Mouse (Mus musculus): ENCODE data around the gene Mycbpap.

Mycbpap gene

GRCm38 (mm10) chr11:94533171-94533570, 11.6 kb upstream of the Mycbpap start:
- DNase-seq (ENCODE audit: low read depth, low spot score) = no peak

GRCm38 (mm10) chr11:94528879-94529278, 7.3 kb upstream of the Mycbpap start:
- DNase-seq (ENCODE audit: low read depth, low spot score) = no peak

GRCm38 (mm10) chr11:94526171-94526879, 4.8 kb upstream of the Mycbpap start:
- no peak for DNase-seq (ENCODE audit: low read depth, low spot score)

GRCm38 (mm10) chr11:94513452-94513851, 8.1 kb downstream of the Mycbpap start:
- no peak for DNase-seq (ENCODE audit: low read depth, low spot score)

GRCm38 (mm10) chr11:94508976-94509375, 12.6 kb downstream of the Mycbpap start:
- DNase-seq (ENCODE audit: low read depth, low spot score) = no peak

- DNase-seq (ENCODE audit: low read depth, low spot score) = no peak
These were observed 20.1 kb downstream of the Mycbpap start for GRCm38 (mm10) chr11:94501482-94501881.

- DNase-seq (ENCODE audit: low read depth, low spot score) = no peak
These were observed 21.2 kb downstream of the Mycbpap start for GRCm38 (mm10) chr11:94500362-94500761.

- no peak for DNase-seq (ENCODE audit: low read depth, low spot score)
These were observed 21.8 kb downstream of the Mycbpap start, which contains the start of gene Epn3 for GRCm38 (mm10) chr11:94499661-94500152. Gene Epn3 (minus strand): TSS chr11:94499974.

- no peak for DNase-seq (ENCODE audit: low read depth, low spot score)
These were observed 22.5 kb downstream of the Mycbpap start for GRCm38 (mm10) chr11:94499035-94499434.

- DNase-seq (ENCODE audit: low read depth, low spot score) = no peak
These were observed 23.2 kb downstream of the Mycbpap start for GRCm38 (mm10) chr11:94498093-94498996.

- no peak for DNase-seq (ENCODE audit: low read depth, low spot score)
These were observed 26.1 kb downstream of the Mycbpap start for GRCm38 (mm10) chr11:94495415-94495814.

- DNase-seq (ENCODE audit: low read depth, low spot score) = no peak
These were observed 29.8 kb downstream of the Mycbpap start for GRCm38 (mm10) chr11:94491749-94492099.

- no peak for DNase-seq (ENCODE audit: low read depth, low spot score)
These were observed 30.4 kb downstream of the Mycbpap start for GRCm38 (mm10) chr11:94491035-94491748.

GRCm38 (mm10) chr11:94489745-94490144, 31.8 kb downstream of the Mycbpap start:
- no peak for DNase-seq (ENCODE audit: low read depth, low spot score)

- DNase-seq (ENCODE audit: low read depth, low spot score) = no peak
These were observed 32.6 kb downstream of the Mycbpap start for GRCm38 (mm10) chr11:94488767-94489533.

- DNase-seq (ENCODE audit: low read depth, low spot score) = no peak
These were observed 35.5 kb downstream of the Mycbpap start, which contains the start of gene Spata20 for GRCm38 (mm10) chr11:94486001-94486400. Gene Spata20 (minus strand): TSS chr11:94486179.

GRCm38 (mm10) chr11:94485223-94485622, 36.3 kb downstream of the Mycbpap start:
- DNase-seq (ENCODE audit: low read depth, low spot score) = no peak

- no peak for DNase-seq (ENCODE audit: low read depth, low spot score)
These were observed 36.9 kb downstream of the Mycbpap start for GRCm38 (mm10) chr11:94484636-94485035.

GRCm38 (mm10) chr11:94483921-94484320, 37.6 kb downstream of the Mycbpap start:
- DNase-seq (ENCODE audit: low read depth, low spot score) = no peak

GRCm38 (mm10) chr11:94483436-94483835, 38.1 kb downstream of the Mycbpap start:
- no peak for DNase-seq (ENCODE audit: low read depth, low spot score)

- DNase-seq (ENCODE audit: low read depth, low spot score) = no peak
These were observed 38.8 kb downstream of the Mycbpap start for GRCm38 (mm10) chr11:94482738-94483137.
